Mouse (Mus musculus) embryonic fibroblast, embryonic 13.5 days (primary cell): ENCODE data around the gene Ung.

ENCODE experiments used
- CTCF ChIP-seq: IDR thresholded peaks from 2 replicates; pipeline ENCODE4 v1.5.1; 2011; ENCODE audit warnings: mild to moderate bottlenecking, control low read depth, low read length, moderate library complexity, borderline replicate concordance; ENCODE audit not compliant: insufficient read depth
- POLR2A ChIP-seq: IDR thresholded peaks from 2 replicates; pipeline ENCODE4 v1.6.1; 2011; ENCODE audit warnings: low read depth, mild to moderate bottlenecking, control low read depth, low read length, moderate library complexity

DNA sequence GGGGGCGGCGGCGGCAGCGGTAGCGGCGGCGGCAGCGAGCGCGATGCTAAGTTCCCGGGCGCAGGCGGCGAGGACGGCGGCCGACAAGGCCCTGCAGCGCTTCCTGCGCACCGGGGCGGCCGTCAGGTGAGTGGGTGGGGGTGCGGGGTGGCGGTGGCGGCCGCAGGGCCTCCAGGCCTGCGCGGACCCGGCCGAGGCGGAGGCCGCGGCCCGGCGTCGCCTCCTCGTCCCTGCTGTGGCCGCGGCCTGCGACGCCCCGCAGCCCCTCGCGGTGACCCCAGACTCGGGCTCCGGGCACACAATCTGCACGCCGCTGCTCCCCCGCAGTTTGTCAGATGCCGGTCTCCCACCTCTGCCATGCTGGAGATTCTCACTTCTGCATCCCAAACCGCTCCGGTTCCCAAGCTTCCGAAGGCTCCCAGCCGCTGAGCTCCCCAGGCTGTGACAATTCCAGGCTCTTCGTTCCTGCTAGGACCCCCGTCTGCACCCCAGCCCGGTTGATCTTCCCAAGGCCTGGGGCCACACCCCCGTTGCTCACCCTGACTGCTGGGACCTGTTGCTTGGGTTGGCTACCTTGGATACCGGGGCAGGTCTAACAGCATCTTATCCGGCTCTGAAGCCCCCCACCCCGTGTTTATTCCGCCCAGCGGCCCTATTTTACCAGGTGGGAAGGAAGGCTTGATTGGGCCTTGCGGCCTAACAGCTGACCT is 29.6 kb upstream of the Ung start:
- TF ChIP-seq CTCF (no peak), POLR2A (no peak)
